Mouse (Mus musculus) adrenal gland, postnatal 14 days (tissue): ENCODE results near the gene Glycam1. TPM values are rescaled to one million over a fixed set of nuclear protein-coding genes. Genes with fewer than 3 reads are reported as not detected.

Source experiments
- DNase-seq: peaks from one replicate; pipeline ENCODE4 v3.0.0; 2021; ENCODE audit warnings: mixed read lengths
- total RNA-seq: library from RNA; stranded (reverse); gene quantifications from 2 replicates; pipeline ENCODE4 v1.2.3, GENCODE M21; 2021

Glycam1 gene
- total RNA-seq, 1 experiment from 2014 or later, result not detected

DNA sequence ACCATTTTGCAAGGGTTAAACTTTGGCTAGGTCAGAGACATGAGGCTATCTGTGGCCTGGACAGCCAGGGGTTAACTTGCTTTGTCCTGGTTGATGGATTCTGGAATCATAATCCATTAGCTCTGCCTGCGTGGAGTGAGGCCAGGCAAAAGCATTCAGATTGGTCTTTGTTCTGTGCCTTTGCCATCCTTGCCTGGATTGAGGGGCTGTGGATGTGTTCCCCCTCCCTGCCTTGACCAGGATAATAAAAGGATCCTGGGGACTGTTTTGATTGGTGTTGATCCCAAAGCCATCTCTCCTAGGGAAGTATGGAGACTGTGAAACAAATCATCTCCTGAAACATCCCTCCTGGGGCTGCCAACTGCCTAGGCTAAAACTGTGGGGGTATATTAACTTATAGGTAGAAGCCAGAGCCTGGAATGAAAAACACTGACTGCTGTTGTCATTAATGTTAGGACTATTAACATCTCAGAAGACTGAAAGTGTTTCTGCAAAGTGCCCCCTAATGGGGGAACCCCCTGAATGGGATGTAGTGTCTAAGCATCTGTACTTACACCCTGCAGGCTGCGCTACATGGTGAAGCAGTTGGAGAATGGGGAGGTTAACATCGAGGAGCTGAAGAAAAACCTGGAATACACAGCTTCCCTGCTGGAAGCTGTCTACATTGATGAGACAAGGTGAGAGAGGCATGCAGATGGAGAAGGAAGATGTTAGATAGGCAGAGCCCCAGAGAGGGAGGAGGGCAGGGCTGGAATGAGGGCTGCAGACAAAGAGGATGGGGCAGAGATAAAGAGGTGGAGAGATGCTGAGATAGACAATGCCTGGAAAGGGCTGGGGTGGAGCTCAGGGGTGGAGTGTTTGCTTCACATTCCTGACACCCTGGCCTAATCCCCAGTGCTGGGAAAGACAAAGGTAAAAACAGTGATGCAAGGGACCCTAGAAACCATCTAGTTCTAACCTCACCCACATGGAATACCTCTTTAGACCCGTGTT lies 45.2 kb downstream of the Glycam1 start:
- no peak for DNase-seq

- DNase-seq, result peak; percentile 22
Measured at GRCm38 (mm10) chr15:103518600-103519385, 46.1 kb downstream of the Glycam1 start.

- DNase-seq, result no peak
Measured at GRCm38 (mm10) chr15:103514914-103515313, 50.0 kb downstream of the Glycam1 start.

- peak; percentile 88 for DNase-seq
Measured at GRCm38 (mm10) chr15:103514119-103514518, 50.8 kb downstream of the Glycam1 start.

DNA sequence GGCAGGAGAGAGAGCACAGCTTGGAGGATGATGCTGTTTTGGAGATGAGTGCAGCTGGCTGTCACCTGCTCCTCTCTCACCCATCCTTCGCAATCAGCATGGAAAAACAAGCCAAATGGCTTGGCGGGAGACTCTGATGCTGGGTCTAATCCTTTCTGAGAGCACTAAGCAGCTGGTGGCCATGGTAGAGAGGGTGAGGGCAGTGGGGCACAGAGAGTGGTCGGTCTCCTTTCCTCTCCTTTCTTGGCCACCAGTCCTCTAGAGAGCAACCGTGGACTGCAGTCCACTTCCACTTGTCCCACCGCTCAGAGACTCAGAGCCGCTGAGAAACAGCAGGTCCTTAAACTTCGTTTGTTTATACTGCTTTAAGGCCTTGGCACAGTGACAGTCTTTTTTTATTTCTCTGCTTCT lies 51.3 kb downstream of the Glycam1 start:
- no peak for DNase-seq

Other genes starting within 250 kb of the Glycam1 start
- 18.7 and 19.9 TPM in 2 replicates for gene Zfp385a, start 225.0 kb downstream of the Glycam1 start, total RNA-seq
- gene Itga5, start 198.3 kb downstream of the Glycam1 start, total RNA-seq, result 34.9 and 37.7 TPM in 2 replicates
- not detected in 2 replicates for gene Gtsf1, start 134.6 kb downstream of the Glycam1 start, total RNA-seq
- gene Gtsf2, start 116.6 kb downstream of the Glycam1 start, total RNA-seq, result not detected in 2 replicates
- gene Nckap1l, start 111.3 kb downstream of the Glycam1 start, total RNA-seq, result 3.7 and 12.1 TPM in 2 replicates
- 5.2 and 8.1 TPM in 2 replicates for gene Pde1b, start 62.0 kb downstream of the Glycam1 start, total RNA-seq
- 18.7 and 19.3 TPM in 2 replicates for gene Ppp1r1a, start 27.1 kb downstream of the Glycam1 start, total RNA-seq
- 0.53 TPM in 1 of 2 replicates, not detected in the other for gene Mucl1, start 190.4 kb upstream of the Glycam1 start, total RNA-seq